Comparison of ENCODE assay signal across 23 mouse cellular contexts in the genomic region with DNA sequence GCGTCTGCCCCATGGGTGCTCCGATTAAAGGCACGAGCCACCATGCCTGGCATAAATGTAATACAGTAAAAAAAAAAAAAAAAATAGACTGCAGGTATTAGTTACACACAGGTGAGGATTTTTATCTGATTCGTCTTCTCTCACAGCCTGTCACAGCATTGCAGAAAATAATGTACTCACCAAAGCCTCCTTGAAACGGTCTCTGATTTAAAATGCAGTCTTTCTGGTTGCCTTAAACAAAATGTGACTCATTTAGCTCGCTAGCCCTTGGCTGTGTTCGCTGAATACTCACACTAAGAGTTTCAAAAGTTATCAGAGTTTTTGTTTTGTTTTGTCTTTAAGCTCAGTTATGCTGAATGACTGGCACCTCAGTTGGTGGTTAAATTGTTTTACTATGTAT.
DNase-seq lines count a peak whose midpoint lies in the region; ATAC-seq lines count a peak whose summit lies in the region.
"Had no signal": no experiment of that assay in that cellular context is flagged by ENCODE, and none has a peak within 500 bp of the region (broad histone marks: within the 10 kb centered on the region; RNA-seq: fewer than 3 reads in every experiment).

No protein-coding gene starts in this region.

- no peaks in the 10 kb centered on the region for H3K36me3 ChIP-seq in embryonic facial prominence, embryonic 11.5 days (replicated peaks; ENCODE audit: control insufficient read depth, insufficient read depth, low read depth, low read length)
- H3K36me3 ChIP-seq in embryonic facial prominence, embryonic 10.5 days (replicated peaks), result no peaks in the 10 kb centered on the region
- H3K36me3 ChIP-seq in midbrain, embryonic 11.5 days (ENCODE audit: control insufficient read depth, insufficient read depth, low read length), result no peaks in the 10 kb centered on the region
- H3K36me3 ChIP-seq in midbrain, embryonic 16.5 days (ENCODE audit: control insufficient read depth, insufficient read depth, low read length), result no peaks in the 10 kb centered on the region
- H3K36me3 ChIP-seq: embryonic facial prominence, embryonic 13.5 days; embryonic facial prominence, embryonic 15.5 days; forebrain, embryonic 15.5 days had no signal

- 68% methylated on average over 7 of the region's 7 CpGs for WGBS in embryonic facial prominence, embryonic 11.5 days
- WGBS in embryonic facial prominence, embryonic 10.5 days, result 81% methylated on average over 7 of the region's 7 CpGs
- 68% methylated on average over 7 of the region's 7 CpGs for WGBS in midbrain, embryonic 11.5 days
- 48% methylated on average over 7 of the region's 7 CpGs for WGBS in midbrain, embryonic 16.5 days

- H3K9me3 ChIP-seq in embryonic facial prominence, embryonic 11.5 days (replicated peaks; ENCODE audit: control insufficient read depth, low read length), result no peaks in the 10 kb centered on the region
- H3K9me3 ChIP-seq in embryonic facial prominence, embryonic 10.5 days, result no peaks in the 10 kb centered on the region
- H3K9me3 ChIP-seq in midbrain, embryonic 11.5 days (ENCODE audit: control insufficient read depth, low read length), result no peaks in the 10 kb centered on the region
- H3K9me3 ChIP-seq in midbrain, embryonic 16.5 days (replicated peaks; ENCODE audit: control insufficient read depth, low read length, poor library complexity, severe bottlenecking), result no peaks in the 10 kb centered on the region
- H3K9me3 ChIP-seq: embryonic facial prominence, embryonic 13.5 days; embryonic facial prominence, embryonic 15.5 days; forebrain, embryonic 13.5 days; forebrain, embryonic 15.5 days had no signal

- H3K4me2 ChIP-seq in embryonic facial prominence, embryonic 11.5 days (ENCODE audit: low read depth, low read length), result no peak overlapping the region
- no peak overlapping the region for H3K4me2 ChIP-seq in midbrain, embryonic 11.5 days
- no peak overlapping the region for H3K4me2 ChIP-seq in midbrain, embryonic 16.5 days (ENCODE audit: low read length)
- H3K4me2 ChIP-seq: embryonic facial prominence, embryonic 13.5 days; embryonic facial prominence, embryonic 15.5 days; forebrain, embryonic 13.5 days; forebrain, embryonic 15.5 days had no signal

- no peaks in the 10 kb centered on the region for H3K4me1 ChIP-seq in embryonic facial prominence, embryonic 11.5 days (ENCODE audit: control insufficient read depth, insufficient read depth, low read length)
- no peaks in the 10 kb centered on the region for H3K4me1 ChIP-seq in embryonic facial prominence, embryonic 10.5 days
- H3K4me1 ChIP-seq in midbrain, embryonic 11.5 days (ENCODE audit: control insufficient read depth, insufficient read depth, low read length), result peaks cover 4% of the 10 kb centered on the region; the same call in 1 of the 2 replicates
- no peaks in the 10 kb centered on the region; the same call in 1 of the 2 replicates for H3K4me1 ChIP-seq in midbrain, embryonic 16.5 days (ENCODE audit: control insufficient read depth, insufficient read depth, low read length)
- H3K4me1 ChIP-seq: embryonic facial prominence, embryonic 13.5 days; embryonic facial prominence, embryonic 15.5 days had no signal

- ATAC-seq in embryonic facial prominence, embryonic 11.5 days (replicated peaks; ENCODE audit: insufficient number of reproducible peaks, low FRiP score, low TSS enrichment, low read depth), result no peak
- ATAC-seq in midbrain, embryonic 11.5 days (ENCODE audit: low FRiP score), result no peak
- ATAC-seq in midbrain, embryonic 16.5 days, result no peak
- ATAC-seq: forebrain, embryonic 13.5 days; forebrain, embryonic 15.5 days; forebrain, postnatal 0 days had no signal

- H3K27ac ChIP-seq in embryonic facial prominence, embryonic 11.5 days (replicated peaks; ENCODE audit: low read depth, low read length), result 0 out of 2 replicates have a peak overlapping the region, but pooled peaks have one; percentile 13
- no peak overlapping the region for H3K27ac ChIP-seq in embryonic facial prominence, embryonic 10.5 days (replicated peaks)
- H3K27ac ChIP-seq in midbrain, embryonic 11.5 days (ENCODE audit: low read depth, low read length), result no peak overlapping the region
- no peak overlapping the region for H3K27ac ChIP-seq in midbrain, embryonic 16.5 days (ENCODE audit: low read length)
- H3K27ac ChIP-seq: embryonic facial prominence, embryonic 13.5 days; embryonic facial prominence, embryonic 15.5 days; forebrain, embryonic 13.5 days; forebrain, embryonic 15.5 days had no signal

- no peak for DNase-seq in embryonic facial prominence, embryonic 11.5 days (ENCODE audit: low spot score)
- no peak for DNase-seq in embryonic facial prominence, embryonic 10.5 days (ENCODE audit: low spot score)
- peak; percentile 51 for DNase-seq in midbrain, embryonic 11.5 days (ENCODE audit: low spot score, missing footprints)
- peak; percentile 1 for DNase-seq in 3T3-L1 (ENCODE audit: low read depth, low spot score)
- DNase-seq in NIH3T3 (ENCODE audit: low read depth), result peak; percentile 2
- no peak for DNase-seq in left cerebral cortex, adult 9 months (ENCODE audit: low spot score in 2 of 2)
- DNase-seq in spleen, adult 12 weeks (ENCODE audit: low spot score), result no peak
- DNase-seq: adrenal gland, adult 2 months; adrenal gland, postnatal 10 days; adrenal gland, postnatal 25 days; cerebellum, adult 11 months; cerebellum, adult 18-20 months; cerebellum, adult 8-10 months; cerebellum, adult 9-11 months; cerebellum, postnatal 14 days; cerebellum, postnatal 36 days; embryo, embryonic 11 days; forebrain, postnatal 0 days had no signal

- H3K4me3 ChIP-seq in embryonic facial prominence, embryonic 11.5 days (ENCODE audit: low read depth, low read length), result no peak overlapping the region
- no peak overlapping the region for H3K4me3 ChIP-seq in embryonic facial prominence, embryonic 10.5 days
- no peak overlapping the region for H3K4me3 ChIP-seq in midbrain, embryonic 11.5 days (ENCODE audit: low read depth, low read length)
- H3K4me3 ChIP-seq in midbrain, embryonic 16.5 days (ENCODE audit: low read depth, low read length), result no peak overlapping the region
- H3K4me3 ChIP-seq: embryonic facial prominence, embryonic 13.5 days; embryonic facial prominence, embryonic 15.5 days; forebrain, embryonic 13.5 days; forebrain, embryonic 15.5 days had no signal

- H3K9ac ChIP-seq in embryonic facial prominence, embryonic 11.5 days (replicated peaks; ENCODE audit: low read length), result no peak overlapping the region
- H3K9ac ChIP-seq in midbrain, embryonic 11.5 days (ENCODE audit: low read length), result no peak overlapping the region
- no peak overlapping the region for H3K9ac ChIP-seq in midbrain, embryonic 16.5 days (ENCODE audit: low read depth, low read length)
- H3K9ac ChIP-seq: embryonic facial prominence, embryonic 13.5 days; embryonic facial prominence, embryonic 15.5 days; forebrain, embryonic 13.5 days; forebrain, embryonic 15.5 days; forebrain, postnatal 0 days had no signal

- H3K27me3 ChIP-seq in embryonic facial prominence, embryonic 11.5 days (ENCODE audit: control insufficient read depth, insufficient read depth, low read length), result no peaks in the 10 kb centered on the region
- no peaks in the 10 kb centered on the region for H3K27me3 ChIP-seq in embryonic facial prominence, embryonic 10.5 days (replicated peaks; ENCODE audit: low read depth, poor library complexity, severe bottlenecking)
- no peaks in the 10 kb centered on the region for H3K27me3 ChIP-seq in midbrain, embryonic 11.5 days (ENCODE audit: control insufficient read depth, insufficient read depth, low read length)
- no peaks in the 10 kb centered on the region for H3K27me3 ChIP-seq in midbrain, embryonic 16.5 days (ENCODE audit: control insufficient read depth, insufficient read depth, low read depth, low read length)
- H3K27me3 ChIP-seq: embryonic facial prominence, embryonic 13.5 days; embryonic facial prominence, embryonic 15.5 days; forebrain, embryonic 13.5 days; forebrain, embryonic 15.5 days had no signal

Comparison
In these comparisons a context has a peak if more than half of its experiments do, and no peak if none do; other contexts are left out.
1. DNase-seq: peak in midbrain, embryonic 11.5 days (single experiment), 3T3-L1 (single experiment) and NIH3T3 (single experiment); none in embryonic facial prominence, embryonic 11.5 days (single experiment), embryonic facial prominence, embryonic 10.5 days (single experiment), left cerebral cortex, adult 9 months (0 of 2) and spleen, adult 12 weeks (single experiment).